Mouse (Mus musculus) kidney, postnatal 4 days (tissue): ENCODE measurements at regions not wholly inside any gene's neighbourhood (a gene's known extent, or its start where the extent isn't known, plus 50 kb on each side); places are given as distances from the start of the nearest gene placed in this dataset.
A peak's percentile ranks its signal among the peaks of the same experiment; 100 is the strongest.

Experiments used
- DNase-seq, 2 experiments: peaks; one replicate each; pipeline ENCODE4 v3.0.0; 2021; ENCODE audit warnings: mixed read lengths in 2 of 2

- no peak for DNase-seq
Observed at GRCm38 (mm10) chr16:77444647-77445046, 157.2 kb downstream of the Gm11146 start.

GRCm38 (mm10) chr16:77444006-77444405 lies 157.9 kb downstream of the Gm11146 start:
- DNase-seq, result peak in 1 of 2 experiments; percentile 17

GRCm38 (mm10) chr16:77443318-77443717 lies 158.6 kb downstream of the Gm11146 start:
- no peak for DNase-seq

- no peak for DNase-seq
Observed at GRCm38 (mm10) chr16:77442866-77443265, 159.0 kb downstream of the Gm11146 start.

- DNase-seq, result no peak
Observed at GRCm38 (mm10) chr16:77431345-77431744, 170.5 kb downstream of the Gm11146 start.

GRCm38 (mm10) chr16:77422385-77423363 lies 179.2 kb downstream of the Gm11146 start:
- no peak for DNase-seq

- DNase-seq, result peak; percentile 35 to 60
Observed at GRCm38 (mm10) chr16:77421591-77422024, 180.3 kb downstream of the Gm11146 start.

GRCm38 (mm10) chr16:77421001-77421400 lies 180.9 kb downstream of the Gm11146 start:
- DNase-seq, result no peak

- no peak for DNase-seq
Observed at GRCm38 (mm10) chr16:77420136-77420860, 181.6 kb downstream of the Gm11146 start.

GRCm38 (mm10) chr16:77419116-77419735 lies 182.7 kb downstream of the Gm11146 start:
- no peak for DNase-seq

- no peak for DNase-seq
Observed at GRCm38 (mm10) chr16:77418486-77418885, 183.4 kb downstream of the Gm11146 start.

GRCm38 (mm10) chr16:77417791-77418190 lies 184.1 kb downstream of the Gm11146 start:
- DNase-seq, result peak in 1 of 2 experiments; percentile 20

- no peak for DNase-seq
Observed at GRCm38 (mm10) chr16:77414562-77414961, 187.3 kb downstream of the Gm11146 start.

GRCm38 (mm10) chr16:77409168-77409567 lies 192.7 kb downstream of the Gm11146 start:
- no peak for DNase-seq

GRCm38 (mm10) chr16:77406999-77407398 lies 194.9 kb downstream of the Gm11146 start:
- DNase-seq, result no peak

GRCm38 (mm10) chr16:77405859-77406258 lies 196.0 kb downstream of the Gm11146 start:
- DNase-seq, result no peak

GRCm38 (mm10) chr16:77405181-77405818 lies 196.6 kb downstream of the Gm11146 start:
- no peak for DNase-seq

- peak in 1 of 2 experiments; percentile 16 for DNase-seq
Observed at GRCm38 (mm10) chr16:77402711-77403280, 199.1 kb downstream of the Gm11146 start.

GRCm38 (mm10) chr16:77401185-77401943 lies 200.5 kb downstream of the Gm11146 start:
- DNase-seq, result no peak

GRCm38 (mm10) chr16:77400276-77400891 lies 201.5 kb downstream of the Gm11146 start:
- DNase-seq, result peak; percentile 79 to 85

- no peak for DNase-seq
Observed at GRCm38 (mm10) chr16:77399846-77400275, 202.0 kb downstream of the Gm11146 start.
